Mouse (Mus musculus): ENCODE measurements around the gene Myh1.

The Myh1 gene

GRCm38 (mm10) chr11:67229946-67230345 lies 30.1 kb downstream of the Myh1 start:
- in situ Hi-C loops (cut with MboI, MseI): no loop called here

- in situ Hi-C loops (cut with MboI, MseI): no loop called here
These were observed 35.9 kb downstream of the Myh1 start for GRCm38 (mm10) chr11:67235639-67236358.

GRCm38 (mm10) chr11:67236799-67237198 lies 36.9 kb downstream of the Myh1 start:
- in situ Hi-C loops (cut with MboI, MseI): no loop called here

GRCm38 (mm10) chr11:67237481-67238079 lies 37.7 kb downstream of the Myh1 start, which contains the start of gene Myh4:
Gene Myh4, plus strand, starts transcription at chr11:67238029.
- in situ Hi-C loops (cut with MboI, MseI): no loop called here

- in situ Hi-C loops (cut with MboI, MseI): no loop called here
These were observed 41.2 kb downstream of the Myh1 start for GRCm38 (mm10) chr11:67241051-67241450.

GRCm38 (mm10) chr11:67253691-67254090 lies 53.8 kb downstream of the Myh1 start:
- in situ Hi-C loops (cut with MboI, MseI): no loop called here

- in situ Hi-C loops (cut with MboI, MseI): no loop called here
These were observed 57.2 kb downstream of the Myh1 start for GRCm38 (mm10) chr11:67257048-67257447.

GRCm38 (mm10) chr11:67260956-67261355 lies 61.1 kb downstream of the Myh1 start:
- in situ Hi-C loops (cut with MboI, MseI): no loop called here

Data from T-helper 2 cell (primary cell).